ENCODE assay signal across 27 mouse cellular contexts in genomic region chr16:78121668-78122067, GRCm38 (mm10).
"Had no signal": no experiment of that assay in that cellular context is flagged by ENCODE, and none has a peak within 500 bp of the region (broad histone marks: within the 10 kb centered on the region; RNA-seq: fewer than 3 reads in every experiment).

No protein-coding gene starts in this region.

- H3K9me3 ChIP-seq: embryonic facial prominence, embryonic 10.5 days; embryonic facial prominence, embryonic 12.5 days; embryonic facial prominence, embryonic 13.5 days; embryonic facial prominence, embryonic 15.5 days; forebrain, embryonic 10.5 days; forebrain, embryonic 13.5 days; forebrain, embryonic 15.5 days had no signal

- H3K36me3 ChIP-seq: embryonic facial prominence, embryonic 10.5 days; embryonic facial prominence, embryonic 12.5 days; embryonic facial prominence, embryonic 13.5 days; embryonic facial prominence, embryonic 15.5 days; forebrain, embryonic 10.5 days; forebrain, embryonic 12.5 days; forebrain, embryonic 15.5 days had no signal

- DNase-seq: cerebellum, adult 2 months; cerebellum, adult 8-10 months; cerebellum, adult 9-10 months; cerebellum, adult 9-11 months; cerebellum, postnatal 10 days; cerebellum, postnatal 14 days; cerebellum, postnatal 25 days; cerebellum, postnatal 36 days; embryo, embryonic 11 days; forebrain, postnatal 0 days; gastrocnemius, adult 2 months; gastrocnemius, postnatal 10 days; gastrocnemius, postnatal 14 days; gastrocnemius, postnatal 25 days; gastrocnemius, postnatal 36 days; heart, adult 18-20 months had no signal

- H3K4me3 ChIP-seq: embryonic facial prominence, embryonic 10.5 days; embryonic facial prominence, embryonic 12.5 days; embryonic facial prominence, embryonic 13.5 days; embryonic facial prominence, embryonic 15.5 days; erythroblast, embryonic 14.5 days; forebrain, embryonic 10.5 days; forebrain, embryonic 12.5 days; forebrain, embryonic 13.5 days; forebrain, embryonic 15.5 days; gastrocnemius, adult 2 months had no signal

- H3K27ac ChIP-seq: embryonic facial prominence, embryonic 10.5 days; embryonic facial prominence, embryonic 12.5 days; embryonic facial prominence, embryonic 13.5 days; embryonic facial prominence, embryonic 15.5 days; forebrain, embryonic 10.5 days; forebrain, embryonic 12.5 days; forebrain, embryonic 13.5 days; forebrain, embryonic 15.5 days; gastrocnemius, adult 2 months had no signal

- ATAC-seq: forebrain, embryonic 13.5 days; forebrain, embryonic 14.5 days; forebrain, embryonic 15.5 days; forebrain, embryonic 16.5 days; forebrain, postnatal 0 days had no signal

- H3K4me2 ChIP-seq: embryonic facial prominence, embryonic 12.5 days; embryonic facial prominence, embryonic 13.5 days; embryonic facial prominence, embryonic 15.5 days; forebrain, embryonic 12.5 days; forebrain, embryonic 13.5 days; forebrain, embryonic 15.5 days had no signal

- H3K9ac ChIP-seq: embryonic facial prominence, embryonic 12.5 days; embryonic facial prominence, embryonic 13.5 days; embryonic facial prominence, embryonic 15.5 days; forebrain, embryonic 12.5 days; forebrain, embryonic 13.5 days; forebrain, embryonic 15.5 days; forebrain, postnatal 0 days had no signal

- H3K4me1 ChIP-seq: embryonic facial prominence, embryonic 12.5 days; embryonic facial prominence, embryonic 13.5 days; embryonic facial prominence, embryonic 15.5 days; forebrain, embryonic 10.5 days; forebrain, embryonic 12.5 days; forebrain, embryonic 13.5 days; forebrain, embryonic 15.5 days had no signal

- H3K27me3 ChIP-seq: embryonic facial prominence, embryonic 12.5 days; embryonic facial prominence, embryonic 13.5 days; embryonic facial prominence, embryonic 15.5 days; forebrain, embryonic 12.5 days; forebrain, embryonic 13.5 days; forebrain, embryonic 15.5 days had no signal
